Mouse (Mus musculus) forebrain, embryonic 10.5 days (tissue): ENCODE measurements around the gene Ralgapa2. TPM values are rescaled to one million over a fixed set of nuclear protein-coding genes. Genes with fewer than 3 reads are reported as not detected.

Experiments used
- DNase-seq: peaks from one replicate; pipeline ENCODE4 v3.0.0-alpha.2; 2017; ENCODE audit warnings: low spot score; ENCODE audit errors: extremely low spot score
- H3K27ac ChIP-seq: fragments of 300-500 bp; sonication (generic); 2 replicates; pipeline ENCODE4 v1.5.1; 2016; ENCODE audit warnings: mild to moderate bottlenecking
- H3K27me3 ChIP-seq: fragments of 300-500 bp; sonication (generic); 2 replicates; pipeline ENCODE4 v1.6.1; 2016; ENCODE audit warnings: mild to moderate bottlenecking; ENCODE audit not compliant: poor library complexity, severe bottlenecking
- H3K36me3 ChIP-seq: fragments of 300-500 bp; sonication (generic); replicated peaks from 2 replicates; pipeline ENCODE4 v1.6.1; 2016; ENCODE audit warnings: mild to moderate bottlenecking, moderate library complexity
- H3K4me1 ChIP-seq: fragments of 300-500 bp; sonication (generic); 2 replicates; pipeline ENCODE4 v1.6.1; 2016
- H3K4me3 ChIP-seq: fragments of 300-500 bp; sonication (generic); 2 replicates; pipeline ENCODE4 v1.5.1; 2016; ENCODE audit warnings: mild to moderate bottlenecking, moderate library complexity
- H3K9me3 ChIP-seq: fragments of 300-500 bp; sonication (generic); 2 replicates; pipeline ENCODE4 v1.6.1; 2016; ENCODE audit warnings: mild to moderate bottlenecking, moderate library complexity
- WGBS: fragments of 180-500 bp; shearing (Covaris S2); methylation state at CpG from one replicate; pipeline ENCODE4 v1.1.7; 2016; 5-methylcytosine and 5-hydroxymethylcytosine counted together
- polyA plus RNA-seq: library from polyadenylated mRNA; unstranded; fragments of >200 nt; fragmentation: Nextera tagmentation; extraction: Ambion mirVana; gene quantifications from 2 replicates; pipeline ENCODE4 v1.2.1, GENCODE M21; 2016

The Ralgapa2 gene
- polyA plus RNA-seq, 1 experiment from 2014 or later, result 9.9 TPM

DNA sequence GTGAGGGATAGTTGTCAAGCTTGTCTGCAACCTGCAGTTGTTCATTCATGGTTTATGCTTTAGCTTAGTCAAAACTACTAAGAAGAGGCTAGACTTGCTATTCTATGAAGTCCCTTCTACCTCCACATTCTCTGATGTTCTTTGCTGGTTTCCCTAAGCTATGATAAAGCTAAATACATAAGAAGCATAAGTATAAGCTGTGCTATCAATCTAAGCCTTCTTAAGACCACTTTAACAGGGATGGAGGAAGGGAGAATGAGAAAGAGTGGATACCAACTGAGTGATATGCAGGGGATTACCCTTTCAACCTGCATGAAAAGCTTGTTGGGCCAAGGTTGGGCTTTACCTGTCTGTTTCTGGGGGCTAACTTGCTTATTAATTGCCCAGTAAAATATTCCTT, 256.5 kb downstream of the Ralgapa2 start:
- no peaks in the 10 kb centered on the region for H3K9me3 ChIP-seq
- no peak for DNase-seq
- peaks cover 49% of the 10 kb centered on the region for H3K4me1 ChIP-seq
- peaks cover 9% of the 10 kb centered on the region; the same call in 1 of the 2 replicates for H3K27me3 ChIP-seq
- no peaks in the 10 kb centered on the region; the same call in 1 of the 2 replicates for H3K36me3 ChIP-seq
- no peak overlapping the region for H3K4me3 ChIP-seq
- H3K27ac ChIP-seq, result no peak overlapping the region

DNA sequence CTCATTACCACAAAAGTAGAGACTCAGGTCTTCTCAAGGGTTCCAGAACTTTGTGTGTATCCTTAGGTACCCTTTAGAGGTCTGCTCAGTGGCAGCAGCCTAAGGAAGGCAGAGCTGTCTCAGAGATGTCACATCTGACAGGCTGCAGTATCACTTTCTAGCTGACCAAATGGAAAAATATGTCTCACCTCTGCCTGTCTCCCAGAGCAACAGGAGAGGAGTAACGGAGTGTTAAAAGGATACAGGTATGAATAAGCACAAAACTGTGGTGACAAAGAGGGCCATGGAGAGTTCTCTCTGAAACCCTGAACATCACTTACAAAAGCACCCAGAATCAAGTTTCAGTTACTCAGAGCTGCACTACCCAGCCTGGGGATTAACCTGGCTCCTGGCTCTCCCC, 257.8 kb downstream of the Ralgapa2 start:
- DNase-seq, result no peak
- Histone ChIP-seq H3K4me1 (peaks cover 36% of the 10 kb centered on the region), H3K36me3 (no peaks in the 10 kb centered on the region; the same call in 1 of the 2 replicates), H3K27ac (no peak overlapping the region), H3K27me3 (no peaks in the 10 kb centered on the region; the same call in 1 of the 2 replicates), H3K4me3 (no peak overlapping the region), H3K9me3 (no peaks in the 10 kb centered on the region)
- 96% methylated on average over 1 of the region's 1 CpGs for WGBS

DNA sequence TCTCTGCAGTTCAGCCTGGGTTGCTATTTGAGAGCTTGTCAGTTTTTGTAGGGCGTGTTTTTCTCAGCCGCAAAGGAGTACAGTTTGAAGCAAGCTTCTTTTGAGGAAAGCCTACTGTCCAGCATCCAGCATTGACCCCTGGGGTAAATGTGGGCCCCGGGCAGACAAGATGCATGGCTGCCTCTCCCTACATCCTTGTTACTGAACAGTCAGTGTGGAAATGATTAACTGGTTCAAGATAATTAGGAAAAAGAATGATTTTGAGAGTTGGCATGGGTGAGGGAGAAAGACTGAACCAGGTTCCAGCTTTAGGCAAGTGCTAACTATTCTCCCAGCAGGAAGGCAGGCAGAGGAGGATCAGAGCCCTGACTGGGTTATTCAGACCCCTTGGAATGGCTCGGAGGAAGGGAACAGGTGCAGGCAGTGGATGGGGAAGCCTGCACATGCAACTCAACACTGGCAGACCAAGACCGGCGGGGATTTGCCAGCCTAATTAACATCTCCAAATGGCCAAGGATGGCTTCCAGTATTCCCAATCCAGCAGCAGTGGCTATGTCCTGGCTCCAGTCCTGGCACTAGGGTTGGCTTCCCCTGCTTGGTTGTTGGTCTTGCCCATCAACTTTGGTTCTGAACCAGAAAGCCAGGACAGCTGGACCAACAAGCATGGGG, 261.8 kb downstream of the Ralgapa2 start:
- Histone ChIP-seq H3K4me3 (no peak overlapping the region), H3K36me3 (peaks cover 4% of the 10 kb centered on the region; the same call in 1 of the 2 replicates), H3K27me3 (no peaks in the 10 kb centered on the region), H3K9me3 (no peaks in the 10 kb centered on the region), H3K27ac (no peak overlapping the region), H3K4me1 (peaks cover 26% of the 10 kb centered on the region)
- no peak for DNase-seq
- WGBS, result 81% methylated on average over 6 of the region's 6 CpGs

DNA sequence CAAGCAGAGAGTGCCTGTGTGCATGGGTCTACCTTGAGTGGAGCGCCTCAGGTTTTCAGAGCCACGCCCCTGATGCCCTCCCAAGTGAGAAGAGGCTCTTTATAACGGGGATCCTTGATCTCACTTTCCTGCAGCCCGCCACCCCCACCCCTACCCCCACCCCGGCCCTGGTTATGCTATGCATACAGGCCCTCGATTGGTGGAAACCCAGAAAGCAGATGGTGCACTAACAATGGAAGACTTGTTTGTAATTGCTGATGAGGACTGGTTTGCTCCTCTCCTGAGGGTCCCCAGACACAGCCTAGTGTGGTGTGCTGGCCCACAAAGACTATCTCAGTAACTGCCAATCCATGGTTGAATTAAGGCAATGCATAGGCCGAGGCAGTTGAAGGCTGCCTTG, 263.1 kb downstream of the Ralgapa2 start:
- H3K9me3 ChIP-seq, result no peaks in the 10 kb centered on the region
- peaks cover 9% of the 10 kb centered on the region for H3K36me3 ChIP-seq
- WGBS, result 85% methylated on average over 7 of the region's 7 CpGs
- H3K27me3 ChIP-seq, result no peaks in the 10 kb centered on the region
- no peak overlapping the region for H3K4me3 ChIP-seq
- no peak for DNase-seq
- peaks cover 23% of the 10 kb centered on the region for H3K4me1 ChIP-seq
- H3K27ac ChIP-seq, result no peak overlapping the region

DNA sequence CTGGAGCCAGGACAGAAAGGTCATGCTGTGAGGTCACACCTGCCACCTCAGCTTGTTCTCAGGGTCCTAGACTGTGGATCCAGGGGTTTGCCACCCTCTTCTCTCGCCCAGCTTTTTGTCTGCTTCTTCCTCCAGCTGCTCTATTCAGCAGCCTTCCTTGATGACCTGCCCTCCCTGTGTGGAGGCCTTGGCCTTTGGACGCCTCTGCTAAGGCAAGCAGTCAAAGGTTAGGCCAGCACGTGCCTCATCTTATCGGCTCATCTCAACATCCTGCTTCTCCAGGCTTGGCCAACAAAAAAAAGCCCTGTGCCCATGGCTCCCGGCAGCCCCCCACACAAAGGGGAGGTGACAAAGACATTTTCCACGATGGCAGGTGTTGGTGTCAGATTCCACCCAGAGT, 264.6 kb downstream of the Ralgapa2 start:
- no peak overlapping the region for H3K4me3 ChIP-seq
- WGBS, result 67% methylated on average over 6 of the region's 6 CpGs
- no peaks in the 10 kb centered on the region for H3K9me3 ChIP-seq
- no peak for DNase-seq
- H3K27me3 ChIP-seq, result no peaks in the 10 kb centered on the region
- H3K36me3 ChIP-seq, result peaks cover 11% of the 10 kb centered on the region
- H3K27ac ChIP-seq, result peak overlapping the region; percentile 56; the same call in 1 of the 2 replicates
- peaks cover 23% of the 10 kb centered on the region for H3K4me1 ChIP-seq

DNA sequence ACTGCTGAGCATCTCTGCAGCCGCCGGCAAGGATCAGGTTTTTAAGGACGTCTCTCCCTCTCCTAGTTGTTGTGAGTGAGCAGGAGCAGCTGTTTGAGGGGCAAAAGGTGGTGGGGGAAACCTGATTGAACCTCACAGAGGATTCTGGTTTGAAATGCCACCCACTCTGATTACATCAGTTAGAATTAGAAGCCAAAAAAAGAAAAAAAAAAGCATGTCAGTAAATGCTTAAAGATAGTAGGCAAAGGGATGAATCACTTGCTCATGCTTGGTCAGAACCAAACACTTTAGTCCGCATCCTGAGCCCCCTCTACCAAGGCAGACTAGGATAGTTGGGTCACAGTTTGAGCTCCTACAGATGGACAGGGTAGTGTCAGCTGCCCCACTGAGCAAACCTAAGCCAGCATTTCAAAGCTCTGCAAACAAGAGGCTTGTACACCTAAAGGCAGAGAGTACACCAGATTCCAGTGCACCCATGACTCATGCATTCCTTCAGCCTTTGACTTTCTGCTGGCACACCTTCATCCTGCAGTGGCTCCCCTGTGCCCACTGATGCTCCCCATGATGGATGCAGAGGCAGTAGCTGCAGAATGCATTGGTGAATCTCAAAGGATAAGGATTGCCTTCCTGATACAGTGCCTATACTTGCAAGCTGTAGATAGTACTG, 265.6 kb downstream of the Ralgapa2 start:
- no peaks in the 10 kb centered on the region for H3K9me3 ChIP-seq
- no peak overlapping the region for H3K27ac ChIP-seq
- WGBS, result 89% methylated on average over 4 of the region's 4 CpGs
- H3K36me3 ChIP-seq, result peaks cover 11% of the 10 kb centered on the region
- no peaks in the 10 kb centered on the region for H3K27me3 ChIP-seq
- peaks cover 23% of the 10 kb centered on the region for H3K4me1 ChIP-seq
- no peak overlapping the region for H3K4me3 ChIP-seq
- DNase-seq, result no peak

DNA sequence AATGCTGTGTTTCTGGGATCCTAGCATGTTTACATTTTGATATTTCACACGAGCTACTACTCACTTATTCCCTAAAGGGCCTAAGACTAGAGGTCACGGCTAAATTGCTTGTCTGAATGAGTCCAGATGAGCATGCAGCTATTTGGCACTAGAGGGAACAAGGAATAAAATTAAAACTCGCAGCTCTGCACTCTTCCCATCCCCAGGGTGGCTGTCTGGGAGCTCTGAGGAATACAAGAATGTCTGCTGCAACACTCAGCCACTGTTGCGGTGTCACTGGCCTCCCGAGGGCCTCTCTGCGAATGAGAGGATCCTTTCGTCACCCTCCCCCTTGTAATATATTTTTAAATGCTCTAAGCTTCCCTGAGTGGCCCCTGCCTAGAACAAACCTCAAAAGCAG, 266.7 kb downstream of the Ralgapa2 start:
- no peaks in the 10 kb centered on the region for H3K9me3 ChIP-seq
- H3K27ac ChIP-seq, result no peak overlapping the region
- 78% methylated on average over 7 of the region's 7 CpGs for WGBS
- H3K27me3 ChIP-seq, result no peaks in the 10 kb centered on the region
- no peak overlapping the region for H3K4me3 ChIP-seq
- H3K4me1 ChIP-seq, result peaks cover 23% of the 10 kb centered on the region
- H3K36me3 ChIP-seq, result peaks cover 11% of the 10 kb centered on the region
- no peak for DNase-seq

DNA sequence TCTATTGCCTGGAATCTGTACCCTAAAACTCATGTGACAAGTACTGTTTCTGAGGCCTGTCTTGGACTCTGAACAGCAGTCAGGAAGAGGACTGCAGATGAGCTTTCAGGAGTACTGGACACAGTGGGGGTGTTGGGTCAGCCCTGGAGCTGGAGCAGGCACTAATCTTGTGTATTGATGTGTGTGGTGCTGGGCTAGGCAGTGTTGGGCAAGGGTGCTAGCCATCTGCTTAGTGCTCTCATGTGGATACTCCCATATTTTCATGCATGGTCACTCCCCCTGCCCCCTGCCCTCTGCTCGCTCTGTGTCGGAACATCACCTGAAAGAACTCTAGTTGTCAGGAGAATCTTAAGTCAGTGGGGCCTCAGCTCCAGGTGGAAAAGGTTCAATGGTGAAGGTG, 268.1 kb downstream of the Ralgapa2 start:
- no peak for DNase-seq
- Histone ChIP-seq H3K4me1 (peaks cover 23% of the 10 kb centered on the region), H3K9me3 (no peaks in the 10 kb centered on the region), H3K27ac (no peak overlapping the region), H3K36me3 (peaks cover 11% of the 10 kb centered on the region), H3K27me3 (no peaks in the 10 kb centered on the region), H3K4me3 (no peak overlapping the region)
- WGBS, result 93% methylated on average over 2 of the region's 2 CpGs

DNA sequence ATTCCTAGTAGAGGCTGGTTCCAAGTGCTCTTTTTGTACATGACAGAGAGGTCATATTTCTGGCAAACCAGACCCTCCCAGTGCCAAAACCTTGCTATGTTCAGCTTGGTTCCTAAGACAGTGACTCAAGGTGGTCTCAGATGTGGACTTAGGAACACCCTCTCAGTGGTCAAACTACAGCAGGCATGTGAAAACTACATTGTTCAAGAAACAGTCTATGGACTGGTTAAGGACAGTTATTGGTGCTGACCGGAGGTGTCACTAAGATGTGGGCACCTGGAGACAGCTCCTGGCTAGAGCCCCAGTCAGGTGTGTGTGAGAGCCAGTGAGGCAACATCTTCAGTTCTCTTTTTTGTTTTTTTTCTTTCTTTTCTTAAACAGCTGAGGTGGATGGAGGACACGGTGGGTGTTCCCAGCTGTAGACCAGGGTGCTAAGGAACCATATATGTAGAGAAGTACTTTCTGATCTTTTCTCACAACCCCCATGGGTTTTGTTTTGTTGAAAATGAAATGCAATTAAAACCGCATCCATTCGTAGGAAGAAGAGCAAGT, 272.9 kb downstream of the Ralgapa2 start:
- DNase-seq, result no peak
- no peaks in the 10 kb centered on the region for H3K27me3 ChIP-seq
- H3K36me3 ChIP-seq, result 0 out of 2 replicates have a peak, but pooled peaks cover 2% of the 10 kb centered on the region
- no peaks in the 10 kb centered on the region for H3K9me3 ChIP-seq
- no peak overlapping the region for H3K27ac ChIP-seq
- H3K4me1 ChIP-seq, result no peaks in the 10 kb centered on the region
- H3K4me3 ChIP-seq, result no peak overlapping the region
- WGBS, result 91% methylated on average over 4 of the region's 4 CpGs

DNA sequence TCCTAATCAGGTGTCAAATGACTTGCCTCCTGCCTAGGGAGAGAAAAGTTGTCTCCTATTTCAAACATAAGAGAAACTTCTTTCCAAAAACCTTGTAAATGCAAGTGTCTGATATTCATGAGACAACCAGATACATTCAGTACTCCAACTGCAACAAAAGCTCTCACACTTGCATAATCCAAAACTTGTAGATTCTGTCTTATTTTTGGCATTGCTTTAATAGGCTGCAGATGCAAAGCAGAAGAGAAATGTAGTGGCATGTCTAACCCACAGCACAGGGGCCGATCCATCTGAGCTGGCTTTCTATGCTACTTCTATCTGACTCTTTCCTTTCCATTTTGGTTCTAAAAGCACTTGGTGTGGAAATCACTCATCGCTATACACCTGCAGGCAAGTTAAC, 280.7 kb downstream of the Ralgapa2 start:
- Histone ChIP-seq H3K36me3 (no peaks in the 10 kb centered on the region), H3K27me3 (peaks cover 31% of the 10 kb centered on the region), H3K4me3 (no peak overlapping the region), H3K4me1 (peaks cover 5% of the 10 kb centered on the region), H3K9me3 (no peaks in the 10 kb centered on the region), H3K27ac (no peak overlapping the region)
- 94% methylated on average over 2 of the region's 2 CpGs for WGBS
- DNase-seq, result no peak

DNA sequence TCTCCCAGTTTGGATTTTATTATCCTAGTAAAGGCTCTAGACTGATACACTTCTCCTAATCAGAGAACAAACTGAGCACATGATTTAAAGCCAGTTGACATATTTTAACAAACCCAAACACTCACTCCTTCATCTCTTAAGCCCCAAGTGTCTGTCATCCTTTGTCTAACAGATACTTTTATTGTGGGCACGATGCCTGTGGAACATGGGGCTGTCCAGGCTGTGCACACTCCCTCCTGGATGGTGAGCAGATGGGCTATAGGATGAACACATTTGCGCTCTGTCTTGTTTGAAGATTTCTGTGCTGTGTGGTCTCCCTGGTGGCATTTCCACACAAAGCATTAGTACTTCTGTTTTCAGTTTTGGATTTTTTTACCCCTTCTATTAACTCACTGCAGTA, 283.7 kb downstream of the Ralgapa2 start:
- WGBS, result 80% methylated on average over 2 of the region's 2 CpGs
- Histone ChIP-seq H3K27ac (no peak overlapping the region), H3K4me1 (peaks cover 18% of the 10 kb centered on the region), H3K4me3 (no peak overlapping the region), H3K36me3 (no peaks in the 10 kb centered on the region), H3K27me3 (peaks cover 61% of the 10 kb centered on the region), H3K9me3 (no peaks in the 10 kb centered on the region)
- no peak for DNase-seq

DNA sequence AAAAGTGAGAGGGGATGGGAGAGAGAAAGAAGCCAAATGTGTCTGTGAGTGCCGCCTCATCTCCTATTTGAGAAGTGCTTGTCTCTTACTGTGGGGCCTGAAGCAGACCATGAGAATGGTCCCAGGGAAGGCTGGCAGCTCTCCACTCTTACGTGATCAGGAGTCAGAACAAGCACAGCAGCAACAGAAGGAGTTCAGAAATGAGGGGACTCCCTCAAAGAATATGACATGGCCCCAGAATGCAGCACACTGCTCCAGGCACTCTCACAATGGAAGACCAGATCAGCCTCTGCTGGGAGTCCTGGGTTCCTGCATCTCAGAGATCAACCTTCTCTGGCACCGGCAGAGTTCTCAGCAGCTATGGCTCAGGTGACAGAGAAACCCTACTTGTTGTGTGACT, 284.5 kb downstream of the Ralgapa2 start:
- H3K4me3 ChIP-seq, result no peak overlapping the region
- DNase-seq, result no peak
- H3K4me1 ChIP-seq, result peaks cover 26% of the 10 kb centered on the region
- WGBS, result 69% methylated on average over 3 of the region's 3 CpGs
- no peaks in the 10 kb centered on the region for H3K9me3 ChIP-seq
- no peaks in the 10 kb centered on the region for H3K36me3 ChIP-seq
- H3K27ac ChIP-seq, result no peak overlapping the region
- H3K27me3 ChIP-seq, result peaks cover 69% of the 10 kb centered on the region

DNA sequence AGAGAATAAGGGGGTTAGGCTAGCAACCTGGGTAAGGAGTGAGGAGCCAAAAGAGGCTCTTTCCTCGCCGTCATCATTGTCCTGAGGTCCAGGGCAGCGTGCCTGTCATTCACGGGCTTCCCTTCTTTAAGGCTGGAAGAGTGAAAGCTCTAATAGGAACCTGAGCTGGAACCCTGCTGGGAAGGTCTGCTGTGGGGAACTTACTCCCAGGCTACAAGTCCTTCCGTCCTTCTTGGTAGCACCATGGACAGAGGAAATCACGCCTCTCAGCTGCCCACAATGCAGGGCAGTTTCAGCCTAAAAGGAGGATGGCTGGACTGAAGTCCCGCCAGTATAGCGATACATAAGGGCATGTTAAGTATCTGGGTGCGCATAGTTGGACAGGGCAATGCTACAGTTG, 285.7 kb downstream of the Ralgapa2 start:
- Histone ChIP-seq H3K27ac (no peak overlapping the region), H3K9me3 (no peaks in the 10 kb centered on the region), H3K4me3 (no peak overlapping the region), H3K36me3 (no peaks in the 10 kb centered on the region), H3K4me1 (peaks cover 38% of the 10 kb centered on the region), H3K27me3 (peaks cover 80% of the 10 kb centered on the region)
- DNase-seq, result peak; percentile 55
- 5% methylated on average over 9 of the region's 9 CpGs for WGBS
